Mouse (Mus musculus): Measurements from ENCODE around the gene Zfp626. TPM values are rescaled to one million over a fixed set of nuclear protein-coding genes. Genes with fewer than 3 reads are reported as not detected.
"Not testable (repeated sequence)": the region's sequence is repeated elsewhere in the genome, so short reads cannot be mapped to it uniquely, and the experiment has no call there.

Gene Zfp626
- total RNA-seq (2017) = 6.7 and 9.8 TPM in 2 replicates

DNA sequence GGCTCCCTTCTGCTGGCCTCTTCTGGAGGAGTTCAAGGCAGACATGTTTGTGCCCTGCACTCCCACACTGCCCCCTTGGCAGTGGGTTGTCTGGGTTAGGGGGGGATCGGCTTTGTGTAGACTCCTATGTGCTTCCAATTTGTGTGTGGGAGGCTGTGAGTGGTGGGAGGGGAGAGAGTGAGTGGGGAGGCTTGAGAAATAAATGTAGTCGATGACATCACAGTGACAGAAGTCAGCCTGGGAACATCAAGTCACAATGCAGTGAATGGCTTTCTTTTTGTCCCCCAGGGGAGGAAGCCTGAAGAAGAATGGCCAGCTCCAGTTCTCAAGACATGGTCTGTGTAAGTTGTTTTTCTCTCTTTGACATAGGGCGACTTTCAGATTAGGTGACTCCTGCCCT lies at the start of gene Zfp626:
Gene Zfp626 (plus strand): TSS at position 301 of the 400 bp plus-strand sequence.
- ATAC-seq (replicated peaks; ENCODE audit: low read depth, poor library complexity, severe bottlenecking) = not testable (repeated sequence)

DNA sequence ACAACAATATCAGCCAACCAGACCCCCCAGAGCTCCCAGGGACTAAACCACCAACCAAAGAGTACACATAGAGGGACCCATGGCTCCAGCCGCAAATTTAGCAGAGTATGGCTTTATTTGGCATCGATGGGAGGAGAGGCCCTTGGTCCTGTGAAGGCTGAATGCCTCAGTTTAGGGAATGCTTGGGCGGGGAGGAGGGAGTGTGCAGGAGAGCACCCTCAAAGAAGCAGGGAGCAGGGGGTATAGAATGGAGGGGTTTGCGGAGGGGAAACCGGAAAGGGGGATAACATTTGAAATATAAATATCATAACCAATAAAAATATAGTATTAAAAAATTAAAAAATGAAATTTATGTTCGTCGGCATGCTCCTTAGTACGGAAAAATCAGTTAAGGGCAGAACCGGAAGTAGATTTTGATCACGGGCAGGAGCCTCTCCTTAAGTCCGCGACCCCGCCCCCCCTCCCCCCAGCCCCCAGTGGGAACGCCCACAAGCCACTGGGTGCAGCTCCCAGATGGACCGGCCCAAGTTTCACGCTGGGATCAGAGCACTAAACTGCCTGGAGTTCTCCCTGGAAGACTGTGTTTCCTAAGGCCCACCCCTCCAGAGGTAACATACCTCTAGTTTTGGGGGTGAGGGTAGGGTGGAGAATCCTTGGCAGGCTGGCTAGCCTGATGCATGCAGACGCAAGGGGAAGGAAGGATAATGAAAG lies 41.7 kb upstream of the Zfp626 start:
- no peak for ATAC-seq (replicated peaks; ENCODE audit: low read depth, poor library complexity, severe bottlenecking)

DNA sequence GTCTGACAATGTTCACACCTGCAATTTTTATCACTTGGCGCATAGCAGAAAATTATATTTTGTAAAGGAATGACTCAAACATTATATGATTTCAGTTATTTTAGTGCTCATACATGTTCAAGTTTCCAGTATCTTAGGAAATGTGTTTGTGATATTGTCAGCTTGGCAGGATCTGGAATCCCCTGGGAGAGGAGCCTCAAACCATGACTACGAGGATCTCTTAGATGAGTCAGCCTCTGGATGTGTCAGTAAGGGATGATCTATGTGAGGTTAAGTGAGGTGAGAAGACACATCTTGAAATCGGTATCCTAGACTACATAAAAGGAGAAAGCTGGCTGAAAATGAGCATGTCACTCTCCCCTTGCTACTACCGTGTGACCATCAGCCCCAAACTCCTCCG lies 17.7 kb upstream of the Zfp626 start:
- ATAC-seq (replicated peaks; ENCODE audit: low read depth, poor library complexity, severe bottlenecking) = no peak

DNA sequence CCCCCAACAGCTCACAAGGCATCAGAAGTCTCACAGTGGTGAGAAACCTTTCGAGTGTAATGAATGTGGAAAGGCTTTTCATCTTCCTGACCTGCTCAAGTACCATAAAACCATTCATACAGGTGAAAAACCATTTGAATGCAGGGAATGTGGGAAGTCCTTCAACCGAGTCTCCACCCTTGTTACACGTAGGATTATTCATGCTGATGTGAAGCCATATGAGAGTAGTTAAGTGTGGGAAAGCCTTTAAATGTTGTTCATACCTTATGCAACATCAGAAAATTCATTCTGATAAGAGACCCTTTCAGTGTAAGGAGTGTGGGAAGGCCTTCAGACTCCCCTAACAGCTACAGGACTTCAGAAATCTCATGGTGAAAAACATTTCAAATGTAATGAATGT lies 13.1 kb upstream of the Zfp626 start:
- not testable (repeated sequence) for ATAC-seq (replicated peaks; ENCODE audit: low read depth, poor library complexity, severe bottlenecking)

DNA sequence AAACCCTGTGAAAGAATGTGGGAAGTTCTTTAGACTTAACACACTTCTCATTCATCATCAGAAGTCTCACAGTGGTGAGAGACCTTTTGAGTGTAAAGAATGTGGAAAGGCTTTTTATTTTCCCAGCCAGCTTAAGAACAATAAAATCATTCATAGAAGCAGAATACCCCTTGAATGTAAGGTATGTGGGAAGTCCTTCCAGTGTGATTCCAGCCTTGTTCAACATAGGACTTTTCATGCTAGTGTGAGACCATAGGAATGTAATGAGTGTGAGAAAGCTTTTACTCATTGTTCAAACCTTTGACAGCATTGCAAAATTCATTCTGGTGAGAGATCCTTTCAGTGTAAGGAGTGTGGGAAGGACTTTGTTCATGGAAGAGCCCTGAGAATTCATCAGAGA lies 12.4 kb upstream of the Zfp626 start:
- no peak for ATAC-seq (replicated peaks; ENCODE audit: low read depth, poor library complexity, severe bottlenecking)

DNA sequence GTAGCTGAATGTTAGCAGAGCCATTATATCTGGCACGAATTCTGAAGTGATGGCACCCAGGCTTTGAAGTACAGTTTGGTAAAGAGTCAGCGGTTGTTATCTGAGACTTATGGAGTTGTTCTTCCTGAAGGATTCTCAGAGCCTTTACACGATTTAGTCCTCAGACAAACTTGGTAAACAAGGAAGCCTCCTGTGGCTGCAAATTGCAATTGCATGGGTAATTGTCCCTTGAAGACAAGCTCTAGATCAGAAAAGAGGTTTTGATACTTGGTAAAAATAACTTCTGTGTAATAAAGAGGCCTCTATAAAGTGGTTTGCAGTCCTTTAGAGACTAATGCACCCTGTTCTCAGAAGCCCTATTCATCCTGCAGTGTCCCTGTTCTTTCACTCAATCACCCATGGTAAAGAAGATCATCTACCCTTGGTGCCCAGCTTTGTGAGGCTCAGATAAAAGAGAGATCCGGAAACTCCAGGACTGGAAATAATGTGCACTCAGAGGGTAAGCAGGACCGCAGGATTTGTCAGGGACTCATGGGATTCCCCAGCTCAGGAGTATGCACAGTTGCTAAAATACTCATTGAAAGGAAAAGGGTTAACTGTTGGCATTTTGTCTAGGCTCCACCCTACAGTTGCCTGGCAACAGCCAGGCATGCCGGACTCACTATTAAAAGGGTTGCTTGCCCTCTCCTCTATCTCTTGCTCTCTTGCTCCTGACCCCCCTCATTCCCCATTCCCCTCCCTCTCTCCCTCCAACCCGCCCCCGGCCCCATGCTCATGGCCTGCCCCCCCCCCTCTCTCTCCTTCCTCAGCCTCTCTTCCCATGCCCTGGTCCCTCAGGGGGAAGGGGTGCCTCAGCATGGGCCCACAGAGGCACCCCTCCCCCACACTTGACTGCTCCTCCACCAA lies 8.8 kb upstream of the Zfp626 start:
- no peak for ATAC-seq (replicated peaks; ENCODE audit: low read depth, poor library complexity, severe bottlenecking)

DNA sequence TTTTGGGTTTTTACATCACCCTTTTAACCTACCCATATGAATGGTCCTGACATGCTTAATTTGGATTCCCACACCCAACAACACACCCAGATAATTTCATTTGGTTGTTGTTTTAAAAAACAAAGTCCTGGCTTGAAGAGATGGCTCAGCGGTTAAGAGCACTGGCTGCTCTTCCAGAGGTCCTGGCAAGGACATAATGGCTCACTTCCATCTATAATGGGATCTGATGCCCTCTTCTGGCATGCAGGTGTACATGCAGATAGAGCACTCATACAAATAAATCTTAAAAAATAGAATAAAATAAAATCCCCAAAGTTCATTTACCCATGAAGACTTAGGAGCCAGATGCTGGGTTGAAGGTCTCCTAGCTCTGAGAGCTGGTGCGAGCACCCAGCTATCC lies 5.9 kb upstream of the Zfp626 start:
- ATAC-seq (replicated peaks; ENCODE audit: low read depth, poor library complexity, severe bottlenecking) = no peak

DNA sequence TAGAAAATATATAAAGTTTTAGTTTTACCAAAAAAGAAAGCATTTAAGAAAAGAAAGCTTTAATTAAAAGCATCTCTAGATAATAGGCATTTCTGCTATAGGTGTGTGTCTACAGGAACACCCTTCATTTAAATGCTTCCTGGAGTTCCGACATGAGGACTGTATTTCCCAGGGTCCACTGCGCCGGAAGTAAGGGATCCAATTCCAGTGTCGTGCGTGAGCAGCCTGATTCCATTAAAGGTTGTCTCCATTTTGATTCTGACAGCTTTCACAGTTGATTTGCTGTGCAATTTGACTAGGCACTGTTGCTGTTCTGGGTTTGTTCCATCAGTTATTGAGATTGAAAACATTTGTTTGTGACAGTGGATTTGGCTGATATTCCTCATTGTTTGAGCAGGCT lies 4.0 kb upstream of the Zfp626 start:
- no peak for ATAC-seq (replicated peaks; ENCODE audit: low read depth, poor library complexity, severe bottlenecking)

DNA sequence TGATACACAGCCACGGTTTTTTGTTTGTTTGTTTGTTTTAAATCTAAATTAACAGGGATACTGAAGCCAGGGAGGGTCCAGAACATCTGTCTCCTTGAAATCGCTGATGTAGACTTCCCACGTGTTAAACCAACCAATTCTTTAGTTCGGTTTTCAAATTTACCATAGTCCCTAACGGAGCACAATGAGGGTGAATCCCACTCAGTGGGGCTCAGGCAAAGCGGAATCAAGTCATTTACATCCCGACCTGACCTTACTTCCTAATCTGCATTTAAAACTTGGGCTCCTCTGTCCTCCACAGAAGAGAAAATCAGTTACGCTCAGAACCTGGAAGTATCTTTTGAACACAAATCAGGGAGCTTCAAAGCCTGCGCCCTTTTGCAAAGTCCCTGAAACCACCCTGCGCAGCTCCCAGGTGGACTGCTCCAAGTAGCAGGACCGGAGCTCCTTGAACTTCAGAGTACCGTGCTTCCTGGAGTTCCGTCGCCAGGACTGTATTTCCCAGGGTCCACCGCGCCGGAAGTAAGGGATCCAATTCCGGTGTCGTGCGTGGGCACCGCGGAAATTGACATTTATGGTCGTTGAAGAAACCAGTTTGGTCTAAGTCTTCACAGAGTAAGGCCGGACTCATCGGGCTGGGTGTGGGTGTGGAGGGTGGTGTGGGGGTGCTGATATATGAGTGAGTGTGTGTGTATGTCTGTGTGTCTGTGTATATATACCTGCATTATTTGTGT lies 2.5 kb upstream of the Zfp626 start:
- ATAC-seq (replicated peaks; ENCODE audit: low read depth, poor library complexity, severe bottlenecking) = peak; percentile 96

DNA sequence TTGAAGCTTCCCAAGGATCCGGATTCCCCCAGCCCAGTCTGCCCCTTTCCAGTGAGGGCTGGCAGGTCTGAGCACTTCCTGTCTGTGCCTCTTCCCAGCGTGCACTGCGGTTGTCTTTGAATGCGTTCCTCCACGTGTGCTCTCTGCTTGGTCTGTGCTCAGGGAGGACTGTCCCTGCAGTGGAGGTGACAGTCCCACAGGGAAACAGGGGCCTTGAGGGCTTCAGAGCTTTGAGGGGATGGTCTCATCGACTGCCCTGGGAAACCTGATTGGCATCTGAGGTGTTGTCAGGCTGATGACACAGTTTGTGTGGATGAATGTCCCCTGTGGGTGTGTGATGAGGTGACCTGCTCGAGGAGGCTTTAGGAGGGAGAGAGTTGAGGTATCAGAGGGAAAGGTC lies 309 bp downstream of the Zfp626 start:
- ATAC-seq (replicated peaks; ENCODE audit: low read depth, poor library complexity, severe bottlenecking) = not testable (repeated sequence)

DNA sequence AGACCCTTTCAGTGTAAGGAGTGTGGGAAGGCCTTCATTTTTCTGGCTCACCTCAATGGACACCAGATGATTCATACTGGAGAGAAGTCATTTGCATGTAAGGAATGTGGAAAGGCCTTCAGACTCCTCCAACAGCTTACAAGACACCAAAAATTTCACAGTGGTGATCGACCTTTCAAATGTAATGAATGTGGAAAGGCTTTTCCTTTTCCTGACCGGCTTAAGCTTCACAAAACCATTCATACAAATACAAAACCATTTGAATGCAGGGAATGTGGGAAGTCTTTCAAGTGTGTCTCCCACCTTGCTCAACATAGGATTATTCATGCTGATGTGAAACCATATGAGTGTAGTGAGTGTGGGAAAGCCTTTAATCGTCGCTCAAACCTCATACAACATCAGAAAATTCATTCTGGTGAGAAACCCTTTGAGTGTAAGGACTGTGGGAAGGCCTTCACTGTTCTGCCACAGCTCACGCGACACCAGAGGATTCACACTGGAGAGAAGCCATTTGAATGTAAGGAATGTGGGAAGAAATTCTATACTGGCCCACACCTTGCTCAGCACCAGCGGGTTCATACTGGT lies 11.6 kb downstream of the Zfp626 start:
- no peak for ATAC-seq (replicated peaks; ENCODE audit: low read depth, poor library complexity, severe bottlenecking)

DNA sequence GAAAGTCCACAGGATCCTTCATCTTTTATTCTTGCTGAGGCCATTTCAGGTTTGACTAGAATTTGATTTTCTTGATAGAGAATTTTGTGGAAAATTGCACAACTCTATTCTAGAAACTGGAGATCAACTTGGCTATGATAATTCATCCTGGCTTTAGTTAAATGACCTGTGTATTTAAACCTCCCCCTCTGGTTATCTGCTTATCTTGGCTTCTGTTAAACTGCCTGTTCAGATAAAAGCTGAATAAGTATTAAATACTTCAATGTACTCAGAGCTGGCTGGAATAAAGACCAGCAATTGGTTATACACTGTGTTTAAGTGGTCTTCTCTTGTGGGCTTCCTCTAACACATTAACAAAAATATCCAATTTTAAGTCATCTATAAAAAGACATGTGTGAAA lies 15.6 kb downstream of the Zfp626 start:
- no peak for ATAC-seq (replicated peaks; ENCODE audit: low read depth, poor library complexity, severe bottlenecking)

DNA sequence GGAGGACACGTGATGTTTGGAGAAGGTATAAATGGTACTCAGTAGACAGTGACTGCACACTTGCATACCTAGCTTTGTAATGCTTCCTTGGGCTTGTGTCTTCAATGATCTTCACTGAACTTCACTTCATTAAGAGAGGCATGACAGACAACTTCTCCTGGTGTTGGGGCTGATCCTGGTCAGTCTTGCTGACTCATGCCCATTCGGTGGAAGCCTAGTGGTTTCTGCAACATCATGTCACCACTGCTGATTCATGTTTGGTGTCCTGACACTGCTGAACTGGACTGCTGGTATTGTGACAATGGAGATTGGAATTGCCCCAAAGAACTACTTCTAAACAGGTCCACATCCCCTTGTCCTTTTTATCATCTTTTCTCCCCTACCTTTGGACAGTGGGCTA lies 27.1 kb downstream of the Zfp626 start:
- ATAC-seq (replicated peaks; ENCODE audit: low read depth, poor library complexity, severe bottlenecking) = no peak

DNA sequence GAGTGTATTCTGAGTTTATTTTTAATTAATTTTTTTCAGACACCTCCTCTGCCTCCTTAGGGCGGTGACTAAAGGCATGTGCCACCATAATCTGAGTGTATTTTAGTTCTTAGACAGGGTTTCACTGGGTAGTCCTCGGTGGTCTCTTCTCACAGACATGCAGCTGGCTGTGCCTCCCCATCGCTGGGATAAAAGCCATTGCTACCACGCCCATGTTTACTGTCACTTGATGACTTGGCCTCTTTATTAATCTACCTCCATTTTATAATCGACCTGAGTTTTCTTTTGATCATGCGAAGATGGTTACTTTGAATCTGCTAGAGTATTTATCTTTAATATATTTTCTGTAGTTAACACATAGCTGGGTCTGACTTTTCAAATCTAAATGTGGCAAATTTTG lies 30.9 kb downstream of the Zfp626 start:
- ATAC-seq (replicated peaks; ENCODE audit: low read depth, poor library complexity, severe bottlenecking) = peak; percentile 30; the same call in 1 of the 2 replicates

DNA sequence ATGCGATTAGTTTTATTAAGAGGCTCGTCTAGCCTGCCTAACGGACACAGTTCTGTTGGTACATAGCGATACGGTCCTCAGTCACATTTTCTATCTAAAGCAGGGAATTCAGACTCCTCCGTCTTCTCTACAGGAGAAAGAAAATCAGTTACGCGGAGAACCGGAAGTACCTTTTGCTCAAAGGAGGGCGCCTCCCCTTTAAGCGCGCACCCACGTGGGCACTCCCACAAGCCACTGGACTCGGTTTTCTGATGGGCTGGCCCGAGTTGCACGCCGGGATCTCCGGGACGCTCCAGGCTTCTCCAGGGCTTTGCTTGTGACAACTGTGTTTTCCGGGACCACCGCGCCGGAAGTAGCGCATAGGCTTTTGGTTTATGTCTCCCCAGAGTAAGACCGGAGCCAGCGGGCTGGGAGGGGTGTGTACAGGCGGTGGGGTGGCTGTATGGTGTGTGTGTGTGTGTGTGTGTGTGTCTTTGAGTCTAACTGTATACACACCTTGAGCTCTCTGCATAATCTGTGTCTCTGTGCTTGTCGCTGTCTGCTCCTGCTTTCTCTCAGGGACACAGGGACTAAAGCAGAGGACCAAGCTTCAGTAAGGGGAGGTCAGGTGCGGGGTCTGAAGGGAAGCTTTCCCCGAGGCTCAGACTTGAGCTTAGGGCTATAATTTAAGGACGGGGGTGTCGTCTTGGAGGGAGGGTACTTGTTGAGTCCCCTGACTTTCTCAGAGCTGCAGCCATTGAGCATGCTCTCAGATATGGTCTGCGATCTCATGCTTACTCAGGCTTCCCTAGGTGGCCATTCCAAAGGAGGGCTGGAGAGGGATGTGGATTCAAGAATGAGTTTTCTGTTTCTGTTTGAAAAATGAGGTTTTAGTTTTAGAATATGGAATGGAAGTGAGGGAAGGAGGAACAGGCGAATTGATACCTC lies 31.6 kb downstream of the Zfp626 start, which contains the start of gene Zfp59:
Gene Zfp59 (plus strand): TSS at position 285 of the 927 bp plus-strand sequence.
- ATAC-seq (replicated peaks; ENCODE audit: low read depth, poor library complexity, severe bottlenecking) = peak; percentile 97

DNA sequence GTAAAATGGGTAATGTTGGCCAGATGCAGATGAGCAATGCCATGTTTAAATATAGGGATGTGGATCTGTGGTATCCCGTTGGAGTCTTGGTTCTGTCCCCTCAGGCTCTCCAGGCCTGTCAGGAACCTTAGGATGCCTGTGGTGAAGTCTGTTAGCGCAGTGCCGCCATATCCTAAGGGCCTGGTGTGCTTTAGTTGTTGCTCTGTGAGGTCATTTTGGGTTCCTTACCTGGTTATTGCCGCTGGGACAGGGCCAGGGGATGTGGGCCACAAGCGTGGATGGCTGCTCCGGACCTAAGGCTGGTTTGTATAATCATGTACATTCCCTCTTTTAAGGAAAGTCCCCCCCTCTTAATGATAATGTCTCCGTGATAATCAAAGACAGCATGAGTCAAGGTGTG lies 32.6 kb downstream of the Zfp626 start:
- ATAC-seq (replicated peaks; ENCODE audit: low read depth, poor library complexity, severe bottlenecking) = no peak

DNA sequence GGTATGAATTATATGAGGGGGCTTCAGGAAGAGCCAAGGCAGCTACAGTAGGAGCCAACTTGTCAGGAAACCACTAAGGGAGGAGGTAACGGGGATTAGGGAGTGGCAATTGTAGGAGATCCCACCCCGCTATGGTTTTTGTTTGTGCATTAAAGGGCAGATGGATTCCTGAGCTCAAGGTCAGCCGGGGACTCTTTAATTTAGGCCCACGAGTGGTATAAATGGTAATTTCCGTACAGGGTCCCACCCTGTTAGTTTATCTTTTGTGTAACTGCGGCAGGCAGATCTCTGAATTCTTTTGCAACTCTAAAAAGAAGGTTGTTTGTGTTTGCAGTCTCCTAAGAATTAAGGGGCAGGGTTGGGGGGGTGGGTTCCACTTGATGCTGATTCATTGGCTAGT lies 33.1 kb downstream of the Zfp626 start:
- no peak for ATAC-seq (replicated peaks; ENCODE audit: low read depth, poor library complexity, severe bottlenecking)

DNA sequence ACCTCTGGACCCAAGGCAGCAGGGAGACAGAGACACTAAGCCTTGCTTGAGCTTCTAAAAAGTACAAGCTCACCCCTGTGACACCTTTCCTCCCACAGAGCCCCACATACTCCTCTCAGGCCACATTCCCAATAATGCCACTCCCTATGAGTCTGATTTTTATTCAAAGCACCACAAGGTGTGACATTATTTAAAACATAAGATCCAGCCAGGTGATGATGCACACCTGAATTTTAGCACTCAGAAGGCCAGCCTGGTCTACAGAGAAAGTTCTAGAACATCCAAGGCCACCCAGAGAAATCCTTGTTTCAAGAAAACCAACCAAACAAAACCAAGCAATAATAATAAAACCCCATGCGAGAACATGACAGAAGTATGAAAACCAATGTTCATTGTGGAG lies 50.2 kb downstream of the Zfp626 start, which contains the start of gene Zfp607a:
Gene Zfp607a (plus strand): TSS at position 301 of the 400 bp plus-strand sequence.
- no peak for ATAC-seq (replicated peaks; ENCODE audit: low read depth, poor library complexity, severe bottlenecking)
